1 mouse cellular context compared by ENCODE assay signal in the genomic region with DNA sequence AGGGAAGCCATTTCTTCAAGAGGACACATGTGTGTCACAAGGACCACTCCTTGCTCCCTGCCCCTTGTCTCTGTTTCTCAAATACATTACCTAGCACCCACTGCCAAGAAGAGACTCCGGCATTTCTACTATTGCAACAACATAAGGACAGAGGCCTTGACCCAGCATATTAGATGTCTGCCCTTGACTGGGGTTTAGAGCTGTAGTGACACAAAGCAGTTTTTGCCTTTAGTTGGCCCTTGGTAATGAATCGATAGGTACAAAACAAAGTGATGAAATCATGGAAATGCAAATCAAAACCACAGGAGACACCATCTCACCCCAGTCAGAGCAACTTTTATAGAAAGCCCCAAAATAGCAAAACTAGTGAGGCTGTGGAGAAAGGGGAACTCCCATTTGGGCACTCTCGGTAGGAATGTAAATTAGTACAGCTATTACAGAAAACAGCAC.
TF ChIP-seq lines count a peak whose summit lies in the region.

No protein-coding gene starts in this region.

TF ChIP-seq in CH12.LX, 34 proteins besides CTCF, POLR2A, EP300 and RAD21 (continued from another document):
- TF ChIP-seq PAX5 (IDR thresholded peaks at IDR 0.05; ENCODE audit: low read length) (no peak), SMC3 (IDR thresholded peaks at IDR 0.05; ENCODE audit: low read depth, low read length) (peak; percentile 30; the same call in 1 of the 2 replicates), MAX (IDR thresholded peaks at IDR 0.05; ENCODE audit: low read length) (peak; percentile 73; the same call in 1 of the 2 replicates), JUND (conservative IDR thresholded peaks at IDR 0.05; ENCODE audit: low read depth, low read length) (peak; percentile 92), IRF4 (IDR thresholded peaks at IDR 0.05; ENCODE audit: low read depth, low read length) (peak; percentile 95)
